Mouse (Mus musculus) brain, embryonic 14.5 days (tissue): ENCODE data around the gene Mctp1.

ENCODE experiments used
- CTCF ChIP-seq: fragments of 200-500 bp; IDR thresholded peaks from 2 replicates; pipeline ENCODE4 v1.5.1; 2012; ENCODE audit warnings: inconsistent platforms, mild to moderate bottlenecking, moderate library complexity, borderline replicate concordance; ENCODE audit not compliant: insufficient read depth, insufficient read length; ENCODE audit errors: extremely low read depth
- POLR2A ChIP-seq: fragments of 200-500 bp; IDR thresholded peaks from 2 replicates; pipeline ENCODE4 v1.6.1; 2012; ENCODE audit warnings: mild to moderate bottlenecking, inconsistent platforms, borderline replicate concordance; ENCODE audit not compliant: poor library complexity, insufficient read depth, insufficient read length, severe bottlenecking; ENCODE audit errors: extremely low read depth

DNA sequence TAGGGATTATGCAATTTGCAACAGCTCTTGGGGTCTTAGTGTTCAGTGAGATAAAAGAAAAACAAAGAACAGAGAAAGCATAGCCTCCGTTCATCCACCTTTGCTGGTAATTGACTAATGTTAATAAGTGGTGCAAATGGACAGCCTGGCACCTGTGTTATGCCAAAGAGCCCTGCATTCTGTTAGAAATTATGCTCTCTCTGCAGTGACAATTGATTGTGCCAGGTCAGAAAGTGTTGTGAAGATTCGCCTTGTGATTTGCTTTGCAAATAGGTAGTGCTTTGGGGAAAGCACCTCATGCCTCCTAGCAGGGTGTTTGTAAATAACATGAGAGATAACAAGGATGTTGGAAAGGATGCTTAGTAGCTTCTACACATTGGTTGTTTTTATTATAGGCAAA, 163.5 kb downstream of the Mctp1 start:
- TF ChIP-seq POLR2A, result no peak
- TF ChIP-seq CTCF, result no peak
